Mouse (Mus musculus): ENCODE data around the gene Sorbs1.

The Sorbs1 gene

DNA sequence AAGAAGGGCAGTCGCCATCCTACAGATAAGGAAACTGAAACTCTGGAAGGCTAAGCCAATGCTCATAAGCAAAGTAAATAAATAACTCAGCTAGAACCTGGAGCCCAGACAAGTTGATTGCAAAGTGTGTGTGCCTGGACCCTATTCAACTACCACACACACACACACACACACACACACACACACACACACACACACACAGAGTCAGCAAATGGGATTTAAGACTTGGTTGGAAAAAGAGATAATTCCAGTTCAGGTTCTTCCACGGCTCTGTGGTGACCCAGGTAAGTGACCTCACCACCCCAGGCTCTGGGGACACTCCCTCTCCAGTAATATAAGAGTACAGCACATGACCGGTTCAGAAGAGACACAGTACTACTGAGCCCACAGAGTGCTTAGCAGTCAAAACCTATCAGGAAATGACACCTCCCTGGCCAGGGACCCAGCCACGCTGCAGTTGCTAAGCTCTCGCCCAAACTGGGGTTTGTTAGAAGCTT, 36.1 kb downstream of the Sorbs1 start:
- DNase-seq = peak; percentile 67

DNA sequence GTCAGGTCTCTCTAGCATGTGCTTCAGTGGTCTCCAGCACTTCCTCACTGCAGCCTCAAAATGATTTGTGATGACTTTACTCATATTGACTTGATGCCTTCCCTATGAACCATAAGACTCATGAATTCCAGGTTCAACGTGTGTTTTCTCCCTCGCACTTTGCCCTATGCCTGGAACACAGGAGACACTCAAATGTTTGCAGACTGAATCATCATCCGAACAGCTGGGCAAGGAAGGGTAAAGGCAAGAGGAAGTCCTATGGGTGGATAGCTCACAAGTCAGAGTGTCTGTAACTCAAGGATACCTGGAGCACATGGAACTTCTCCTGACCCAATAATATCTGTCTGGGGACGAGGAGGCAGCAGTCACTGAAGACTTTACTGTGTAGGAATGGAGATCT, 37.1 kb downstream of the Sorbs1 start:
- DNase-seq = no peak

DNA sequence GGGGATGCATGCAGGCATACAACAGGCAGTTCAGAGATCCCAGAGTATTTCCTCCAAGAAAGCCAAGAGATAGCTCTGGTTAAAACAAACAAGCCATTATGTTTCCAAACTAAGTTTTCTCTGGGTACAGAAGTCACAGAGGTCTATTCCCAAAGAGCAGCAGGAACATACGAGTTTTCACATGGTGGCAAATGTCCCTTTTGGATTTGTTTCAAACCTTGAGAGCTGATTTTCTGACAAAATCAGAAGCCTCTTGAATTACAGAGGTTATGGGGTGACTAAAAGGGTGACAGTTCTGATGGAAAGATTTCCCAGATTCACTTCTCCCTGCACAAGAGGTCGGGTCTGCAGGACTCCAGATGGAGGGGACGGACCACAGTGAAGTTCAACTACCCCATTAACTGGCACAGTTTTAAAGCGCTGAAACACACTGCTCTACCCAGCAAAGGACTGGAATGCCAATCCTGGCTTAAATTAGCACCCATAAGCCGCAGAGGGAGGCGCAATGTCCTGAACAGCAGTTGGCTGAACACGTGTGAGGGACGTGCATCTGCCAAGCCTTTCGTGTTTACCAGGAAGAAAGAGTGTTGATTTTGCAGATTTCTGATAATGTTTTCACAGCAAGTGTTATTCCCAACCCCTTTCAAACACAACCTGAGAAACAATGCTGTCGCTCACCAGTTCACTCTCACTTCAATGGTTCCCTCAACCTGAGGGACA, 41.9 kb downstream of the Sorbs1 start:
- DNase-seq = peak; percentile 52

DNA sequence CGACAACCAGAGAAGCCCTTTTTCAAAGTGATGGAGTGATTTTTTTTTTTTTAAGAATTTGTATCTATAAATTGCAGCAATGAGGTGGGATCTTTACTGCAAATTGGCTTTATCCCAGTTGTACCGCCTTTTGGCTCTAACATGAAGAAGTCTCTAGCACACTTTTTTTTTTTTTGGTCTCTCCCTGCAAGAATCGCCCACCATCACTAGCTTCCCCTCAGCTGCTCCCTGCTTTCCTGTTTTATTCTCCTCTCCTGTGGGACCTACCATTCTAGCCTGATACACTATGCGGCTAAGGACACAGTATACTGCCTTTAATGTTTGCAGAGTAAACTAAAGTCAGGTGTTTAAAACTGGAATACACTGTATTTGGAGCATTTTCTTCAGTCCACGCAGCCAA, 43.8 kb downstream of the Sorbs1 start:
- no peak for DNase-seq

DNA sequence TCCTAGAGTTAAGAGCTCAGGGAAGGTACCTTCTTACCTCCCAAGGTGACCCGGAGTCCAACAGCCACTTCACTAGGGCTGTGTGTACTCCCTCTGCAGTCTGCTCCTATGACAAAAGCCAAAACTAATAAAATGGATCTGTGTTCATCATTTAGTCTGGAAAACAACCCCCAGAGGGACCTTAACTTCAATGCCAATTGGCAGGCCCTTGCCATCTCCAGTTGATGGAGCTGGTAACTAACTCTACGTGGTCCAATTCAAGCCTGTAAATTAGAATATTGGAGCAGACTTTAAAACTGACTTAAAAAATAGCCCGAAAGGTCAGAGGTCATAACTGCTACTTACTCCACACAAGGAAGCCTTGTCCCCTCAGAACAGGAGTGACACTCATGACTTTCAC, 45.3 kb downstream of the Sorbs1 start:
- DNase-seq = no peak

DNA sequence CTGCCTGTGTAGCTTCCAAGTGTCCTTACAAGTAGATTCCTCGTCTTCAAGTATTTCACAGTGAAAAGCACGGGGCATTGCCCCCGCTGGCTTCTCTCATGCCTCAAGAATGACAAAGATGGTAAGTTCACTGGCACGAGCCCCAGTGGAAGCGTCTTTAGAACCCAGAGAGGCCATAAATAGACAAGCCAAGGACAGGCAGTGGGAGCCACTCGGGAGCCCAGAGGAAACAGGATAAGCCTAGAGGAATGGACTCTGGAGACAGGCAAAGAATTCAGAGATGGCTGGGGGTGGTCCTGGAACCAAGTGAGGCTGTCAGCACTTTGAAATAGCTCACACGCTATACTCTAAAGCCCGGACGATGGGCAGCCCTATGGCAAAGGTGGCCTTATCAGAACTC, 45.8 kb downstream of the Sorbs1 start:
- no peak for DNase-seq

DNA sequence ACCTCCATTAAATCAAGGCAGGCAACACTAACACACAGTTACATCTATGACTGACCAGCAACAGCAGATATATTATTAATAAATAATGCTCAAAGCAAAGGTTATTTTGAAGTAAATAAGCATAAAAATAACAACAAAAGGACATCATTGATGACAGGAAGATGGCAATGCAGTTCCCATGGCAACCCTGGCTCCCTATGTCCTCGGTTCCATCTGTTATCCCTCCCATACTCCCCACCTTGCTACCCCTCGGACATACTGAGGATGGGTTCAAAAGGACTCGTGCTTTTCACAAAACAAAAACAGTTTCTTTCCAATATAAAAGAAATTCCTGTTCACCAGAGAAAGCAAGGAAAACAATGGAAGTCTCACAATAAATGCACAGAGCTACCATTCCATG, 48.2 kb downstream of the Sorbs1 start:
- no peak for DNase-seq

DNA sequence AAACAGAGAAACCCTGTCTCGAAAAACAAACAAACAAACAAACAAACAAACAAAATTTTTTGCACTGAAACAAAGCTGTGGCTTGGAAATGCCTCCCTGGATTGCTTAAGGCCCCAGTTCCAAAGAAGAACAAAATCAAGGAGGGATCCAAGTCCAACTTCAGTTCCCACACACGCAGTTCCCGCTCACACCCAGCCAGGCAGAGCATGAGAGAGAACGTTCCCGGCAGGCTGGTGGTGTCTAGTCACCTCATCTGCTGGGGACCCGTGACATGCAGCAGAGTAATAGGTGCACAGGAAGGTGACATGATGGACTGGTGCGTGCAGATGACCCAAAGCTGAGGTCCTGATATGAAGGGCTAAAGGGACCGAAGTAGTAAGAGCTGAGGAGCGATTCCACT, 49.2 kb downstream of the Sorbs1 start:
- DNase-seq = no peak

DNA sequence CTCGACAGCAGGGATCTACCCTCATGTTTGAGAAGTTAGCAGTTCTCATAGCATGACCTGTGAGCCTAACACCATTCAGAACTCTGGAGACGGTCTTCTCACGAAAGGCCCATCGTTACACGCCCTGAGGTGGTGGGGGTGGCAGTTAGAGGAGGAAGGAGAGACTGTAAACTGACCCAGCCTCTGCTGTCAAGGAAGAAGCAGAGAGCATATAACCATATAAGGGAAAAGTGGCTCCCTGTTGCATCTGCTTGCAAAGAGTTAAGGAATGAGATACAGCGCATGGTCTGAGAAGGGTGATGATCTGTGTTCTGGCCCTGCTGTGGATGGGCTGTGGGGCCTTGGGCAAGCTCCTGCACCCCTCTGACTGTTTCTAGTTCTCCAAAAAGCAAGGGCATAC, 50.7 kb downstream of the Sorbs1 start:
- no peak for DNase-seq

DNA sequence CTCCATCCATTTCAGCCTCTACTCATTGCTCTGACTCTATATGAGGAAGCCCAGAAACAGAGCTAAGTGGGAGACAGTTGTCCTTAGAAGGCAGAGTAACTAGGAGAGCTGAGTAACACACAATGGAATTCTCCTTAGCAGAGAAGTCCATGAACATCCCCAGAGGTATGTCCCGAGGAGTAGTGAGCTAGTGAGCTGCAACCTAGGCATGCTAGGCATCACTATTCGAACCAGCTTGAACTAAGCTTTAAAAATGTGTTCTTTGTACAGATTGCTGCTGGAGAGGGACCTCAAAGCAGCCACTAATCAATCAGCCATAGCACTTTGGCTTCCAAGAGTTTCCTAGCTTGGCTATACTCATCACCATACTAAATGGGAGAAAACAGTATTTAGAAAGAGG, 51.1 kb downstream of the Sorbs1 start:
- DNase-seq = no peak

DNA sequence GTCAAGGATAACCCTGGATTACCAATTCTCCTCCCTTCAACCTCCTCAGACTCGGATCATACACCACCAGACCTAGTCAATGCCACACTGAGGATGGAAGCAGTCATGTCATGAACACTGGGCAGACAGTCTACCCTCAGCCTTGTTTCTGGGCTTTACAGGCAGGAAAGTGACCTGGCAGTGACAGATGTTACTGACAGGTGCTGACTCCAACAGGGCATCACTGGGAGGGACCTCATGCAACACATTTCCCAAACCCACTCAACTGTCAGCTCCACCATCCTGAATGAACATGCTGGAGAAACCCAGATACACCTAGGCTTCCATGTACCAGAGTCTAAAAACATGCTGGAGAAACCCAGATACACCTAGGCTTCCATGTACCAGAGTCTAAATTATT, 51.9 kb downstream of the Sorbs1 start:
- DNase-seq = no peak

DNA sequence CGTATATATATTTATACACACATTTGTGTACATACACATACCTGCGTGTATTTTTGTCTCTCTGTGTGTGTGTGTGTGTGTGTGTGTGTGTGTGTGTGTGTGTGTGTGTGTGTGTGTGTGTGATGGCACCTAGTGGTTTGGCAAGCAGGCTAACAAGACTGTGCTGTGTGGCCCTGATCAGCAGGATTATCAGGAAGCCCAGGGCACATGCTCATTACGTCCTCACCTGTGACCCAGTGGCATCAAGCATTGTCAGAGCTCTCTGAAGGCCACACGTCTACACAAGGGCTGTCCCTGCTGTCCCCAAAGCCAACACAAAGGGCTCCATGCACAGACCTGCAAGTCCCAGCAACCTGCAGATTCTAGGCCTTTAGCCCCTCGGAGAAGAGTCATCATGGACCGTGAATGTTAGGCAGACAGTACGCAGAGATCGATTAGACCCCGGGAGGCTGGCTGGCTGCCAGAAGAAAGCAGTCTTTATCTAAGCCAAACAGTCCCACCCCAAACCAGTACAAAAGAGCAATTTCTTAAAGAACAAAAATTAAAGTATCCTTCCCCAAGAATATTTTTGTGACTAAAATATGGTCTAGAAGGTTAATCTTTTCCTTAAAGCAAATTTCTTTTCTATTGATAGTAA, 52.6 kb downstream of the Sorbs1 start:
- DNase-seq = no peak

DNA sequence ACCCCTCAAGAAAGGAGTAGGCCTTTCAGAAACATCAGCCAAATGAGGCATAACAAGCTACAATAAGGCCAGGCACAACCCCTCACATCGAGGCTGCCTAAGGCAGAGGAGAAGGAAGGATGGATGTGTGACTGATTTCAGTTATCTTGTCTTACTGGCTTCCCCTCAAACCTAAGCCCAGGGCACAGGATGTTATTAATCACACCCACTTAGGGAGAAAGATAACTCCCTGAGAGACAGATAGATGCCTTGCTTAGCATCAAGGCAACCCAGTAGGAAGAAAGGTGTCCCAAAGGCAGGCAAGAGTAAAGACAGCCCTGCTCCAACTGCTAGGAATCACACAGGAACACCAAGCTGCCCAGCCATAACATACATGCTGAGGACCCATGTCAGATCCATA, 54.2 kb downstream of the Sorbs1 start:
- DNase-seq = no peak

DNA sequence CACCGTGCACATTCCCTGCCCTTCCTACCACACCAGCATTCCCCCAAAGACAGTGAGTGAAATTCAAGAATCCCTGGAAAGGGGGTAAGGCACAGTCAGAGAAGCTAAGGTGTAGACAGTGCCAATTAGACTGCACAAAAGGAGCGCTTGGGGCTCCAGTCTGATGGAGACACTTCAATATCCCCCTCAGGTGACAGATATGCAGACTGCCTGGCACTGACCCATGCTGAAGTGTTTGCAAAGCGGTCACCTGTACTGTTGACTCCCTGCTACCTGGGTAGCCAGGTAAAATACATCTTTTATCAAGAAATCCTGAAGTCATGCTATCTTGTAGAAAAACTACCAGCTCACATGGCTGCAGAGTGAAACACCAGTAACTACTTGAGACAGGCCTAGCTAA, 54.8 kb downstream of the Sorbs1 start:
- peak; percentile 78 for DNase-seq

DNA sequence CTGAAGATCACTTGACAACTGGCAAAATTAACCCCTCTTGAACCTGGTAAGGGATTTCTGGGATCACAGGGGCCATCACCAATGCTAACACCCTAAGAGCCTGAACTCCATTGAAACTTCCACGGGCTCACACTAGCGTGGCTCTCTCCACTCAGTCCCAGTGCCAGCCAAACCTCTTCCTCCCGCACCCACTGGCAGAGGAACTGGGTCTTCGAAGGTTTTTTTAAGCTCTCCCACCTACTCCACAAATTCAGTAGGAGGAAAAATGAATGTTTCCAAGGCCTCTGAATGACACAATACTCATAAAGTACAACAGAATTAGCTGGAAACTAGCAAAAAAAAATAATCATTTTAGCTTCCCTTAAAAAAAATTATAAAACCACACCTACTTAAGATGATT, 58.3 kb downstream of the Sorbs1 start:
- DNase-seq = no peak

DNA sequence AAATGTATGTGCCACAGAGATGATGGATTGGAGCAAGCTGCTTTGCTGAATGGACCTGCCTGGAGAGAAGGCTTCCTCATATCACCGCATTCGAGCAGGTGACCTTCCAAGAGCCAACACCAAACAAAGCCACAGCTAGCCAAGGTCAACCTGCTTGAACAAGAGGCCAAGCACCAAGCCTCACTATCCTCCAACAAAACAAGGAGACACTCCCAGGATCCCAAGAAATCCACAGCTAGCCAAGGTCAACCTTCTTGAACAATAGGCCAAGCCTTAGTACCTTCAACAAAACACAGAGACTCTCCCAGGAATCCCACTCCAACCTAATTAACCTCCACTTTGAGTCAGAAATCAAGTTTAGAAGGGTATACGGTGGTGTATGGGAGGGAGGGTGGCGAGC, 59.5 kb downstream of the Sorbs1 start:
- no peak for DNase-seq

DNA sequence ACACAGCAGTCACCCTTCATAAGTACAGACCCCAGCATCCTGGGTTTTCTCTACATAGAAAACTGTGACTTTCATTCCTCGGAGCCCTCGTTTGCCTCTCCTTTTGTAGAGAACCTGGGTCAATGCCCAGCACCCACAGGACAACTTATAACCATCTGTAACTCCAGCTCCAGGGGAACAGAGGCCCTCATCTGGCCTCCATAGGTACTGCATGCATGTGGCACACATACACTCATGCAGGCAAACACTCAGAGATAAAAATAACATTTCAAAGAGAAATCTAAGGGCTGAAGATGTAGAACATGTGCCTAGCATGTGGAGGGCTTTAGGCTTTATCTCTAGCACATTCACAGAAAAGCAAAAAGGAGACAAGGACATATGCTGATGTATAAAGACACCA, 61.4 kb downstream of the Sorbs1 start:
- DNase-seq = no peak

DNA sequence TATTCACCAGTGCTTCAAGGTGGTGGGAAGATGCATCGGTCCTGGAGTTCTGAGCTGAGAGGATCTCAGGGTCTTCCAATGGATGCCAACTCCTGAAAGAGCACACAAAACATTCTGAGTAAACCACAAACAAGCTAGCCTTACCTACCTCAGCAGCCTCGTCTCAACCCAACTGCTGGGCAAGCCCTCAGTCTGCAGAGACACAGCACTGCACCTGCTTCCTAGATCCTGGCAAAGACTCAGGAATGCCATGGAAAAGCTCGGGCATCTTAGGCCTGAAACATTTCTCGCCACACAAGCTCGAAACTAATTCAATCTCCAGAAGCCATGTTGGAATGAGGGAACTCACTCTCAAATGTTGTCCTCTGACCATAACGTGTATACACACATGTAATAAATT, 62.3 kb downstream of the Sorbs1 start:
- DNase-seq = no peak

DNA sequence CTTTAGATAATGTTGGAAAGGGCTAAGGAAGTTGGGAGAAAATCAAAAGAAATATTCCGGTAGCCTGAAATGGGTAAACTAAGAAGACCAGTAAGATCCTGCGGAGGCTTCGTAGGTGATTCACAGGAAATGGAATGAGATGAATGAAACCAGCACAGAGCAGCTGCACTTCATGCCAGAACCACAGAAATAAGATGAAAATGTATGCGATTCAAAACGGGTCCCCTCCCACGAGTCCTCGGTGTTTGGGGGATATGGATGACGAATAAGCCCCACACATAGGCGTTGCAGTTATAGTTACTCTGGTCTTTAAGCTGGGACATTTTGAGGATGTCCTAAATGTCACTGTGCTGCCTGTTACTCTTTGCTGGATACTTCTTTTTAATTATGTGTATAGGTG, 67.1 kb downstream of the Sorbs1 start:
- DNase-seq = no peak

DNA sequence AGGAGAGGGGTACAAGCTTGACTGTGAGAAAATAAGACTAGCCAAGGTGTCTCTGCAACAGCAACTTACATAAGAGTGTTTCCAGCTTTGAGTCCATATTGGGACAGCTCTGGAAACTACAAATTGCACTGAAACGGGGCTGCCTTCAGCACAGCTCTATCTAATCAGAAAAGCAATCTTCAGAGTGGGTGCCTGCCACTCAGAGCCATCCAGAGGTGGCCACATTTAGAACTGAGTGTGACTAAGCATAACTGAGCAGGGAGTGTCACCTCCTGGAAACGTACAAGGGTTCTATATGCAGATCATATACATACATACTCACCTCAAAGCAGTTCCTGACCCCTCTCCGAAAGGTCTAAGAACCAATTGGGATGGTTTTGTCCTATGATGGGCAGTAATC, 71.2 kb downstream of the Sorbs1 start:
- no peak for DNase-seq

DNA sequence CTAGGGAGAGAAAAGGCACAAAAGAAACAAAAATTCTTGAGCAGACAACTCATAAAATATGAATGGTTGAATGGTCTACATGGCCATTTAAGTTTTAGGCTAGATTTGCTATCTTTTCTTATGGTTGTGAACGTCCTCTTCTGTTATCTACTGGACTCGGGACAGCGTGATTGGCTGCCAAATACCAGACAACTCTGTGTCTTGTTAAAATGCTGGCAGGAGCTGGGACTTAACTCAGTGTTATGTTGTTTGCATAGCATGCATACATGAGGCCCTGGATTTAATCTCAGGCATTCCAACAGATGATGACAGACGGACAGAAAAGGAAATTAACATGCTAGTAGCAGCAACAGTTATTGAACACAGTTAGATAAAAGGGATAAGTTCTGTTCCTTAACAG, 72.6 kb downstream of the Sorbs1 start:
- DNase-seq = no peak

DNA sequence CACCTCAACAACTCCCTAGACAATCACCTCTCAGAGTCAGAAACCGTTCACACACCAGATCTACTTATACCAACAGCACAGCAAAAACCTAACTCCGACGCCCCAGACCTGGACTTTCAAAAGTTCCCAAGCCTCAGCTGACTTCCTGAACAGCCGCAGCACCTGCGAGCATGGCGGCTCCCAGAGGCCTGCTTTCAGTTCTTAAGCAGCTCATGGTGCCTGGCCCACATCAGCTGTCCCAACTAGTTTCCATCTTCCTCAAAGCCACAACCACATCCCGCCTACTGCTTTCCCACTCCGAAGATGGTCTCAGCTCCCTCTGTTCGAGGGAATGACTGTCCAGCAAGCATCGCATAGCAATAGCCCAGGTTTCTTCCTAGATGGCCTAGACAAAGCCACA, 74.7 kb downstream of the Sorbs1 start:
- no peak for DNase-seq

DNA sequence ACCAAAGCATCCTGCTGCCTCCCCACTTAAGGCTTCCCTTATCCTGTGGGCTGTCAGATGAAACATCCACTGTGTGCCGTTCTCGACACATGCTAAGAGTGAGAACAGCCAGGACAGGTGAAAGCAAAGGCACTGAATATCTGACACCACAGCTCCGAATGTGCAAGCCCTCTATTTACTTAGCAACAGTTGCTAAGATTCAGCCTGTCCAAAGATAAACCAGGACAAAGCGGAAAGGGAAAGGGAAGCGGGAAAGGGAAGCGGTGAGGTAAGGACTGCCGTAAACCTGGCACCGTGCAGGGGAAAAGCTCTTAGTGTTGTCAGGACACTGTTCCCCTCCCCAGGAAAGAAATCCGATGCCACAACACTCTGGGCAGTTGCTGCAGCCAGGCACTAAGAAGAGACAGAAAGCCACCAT, 75.9 kb downstream of the Sorbs1 start:
- peak; percentile 78 for DNase-seq

DNA sequence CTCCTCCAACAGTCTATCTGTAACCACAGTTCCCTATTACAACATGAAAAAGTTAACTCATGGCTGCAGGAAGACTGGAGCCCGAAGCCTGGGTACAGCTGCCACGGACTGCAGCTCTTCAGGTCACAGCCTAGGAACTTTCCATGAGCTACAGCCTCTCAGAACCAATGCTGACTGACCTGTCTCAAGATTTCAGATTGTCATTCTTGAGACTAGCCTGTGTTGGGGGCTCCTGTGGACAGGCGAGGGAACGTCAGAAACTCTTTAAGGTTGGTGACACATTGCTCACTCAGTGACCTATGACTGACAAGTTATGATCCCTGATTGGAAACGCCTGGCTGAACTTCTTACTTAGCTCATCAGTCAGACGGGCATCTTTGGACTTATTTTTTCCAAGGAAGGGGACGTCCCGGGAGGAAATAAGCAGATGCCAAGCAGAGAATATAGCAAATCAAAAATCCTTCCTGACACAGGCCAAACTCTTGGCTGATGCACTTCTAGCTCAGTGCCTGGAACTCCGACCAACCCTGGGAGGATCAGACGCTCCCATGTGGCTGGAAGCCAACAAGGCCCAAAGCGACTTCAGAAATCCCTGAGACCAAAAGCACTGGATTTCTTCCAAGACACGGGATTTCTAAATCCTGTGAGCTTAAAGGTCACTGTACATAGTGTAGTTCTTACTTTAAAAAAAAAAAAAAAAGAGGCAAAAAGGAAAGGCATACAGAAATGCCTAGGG, 76.9 kb downstream of the Sorbs1 start:
- peak; percentile 79 for DNase-seq

Measured in lung, postnatal 36 days (tissue).